Mouse (Mus musculus) thymus, adult 2 months (tissue): ENCODE measurements around the gene Ap1m2. TPM values are rescaled to one million over a fixed set of nuclear protein-coding genes. Genes with fewer than 3 reads are reported as not detected.
"Not testable (repeated sequence)": the region's sequence is repeated elsewhere in the genome, so short reads cannot be mapped to it uniquely, and the experiment has no call there.

Experiments
- DNase-seq: peaks from one replicate; pipeline ENCODE4 v3.0.0; 2021
- H3K27ac ChIP-seq: fragments of 200-500 bp; 2 replicates; pipeline ENCODE4 v1.5.1; 2012; ENCODE audit warnings: low read length, control low read depth; ENCODE audit not compliant: control insufficient read depth, insufficient read depth
- H3K27me3 ChIP-seq: fragments of 200-500 bp; 2 replicates; pipeline ENCODE4 v1.6.1; 2012; ENCODE audit warnings: mild to moderate bottlenecking, low read length, moderate library complexity, mixed read lengths; ENCODE audit not compliant: control insufficient read depth, insufficient read depth
- H3K36me3 ChIP-seq: fragments of 200-500 bp; 2 replicates; pipeline ENCODE4 v1.6.1; 2012; ENCODE audit warnings: mild to moderate bottlenecking, low read length, moderate library complexity; ENCODE audit not compliant: control insufficient read depth, insufficient read depth
- H3K4me1 ChIP-seq: fragments of 200-500 bp; replicated peaks from 2 replicates; pipeline ENCODE4 v1.6.1; 2012; ENCODE audit warnings: low read length; ENCODE audit not compliant: control insufficient read depth, insufficient read depth
- H3K4me3 ChIP-seq: fragments of 200-500 bp; 2 replicates; pipeline ENCODE4 v1.5.1; 2012; ENCODE audit warnings: mild to moderate bottlenecking, low read length, control low read depth, moderate library complexity; ENCODE audit not compliant: control insufficient read depth, insufficient read depth
- CTCF ChIP-seq: fragments of 200-500 bp; IDR thresholded peaks from 2 replicates; pipeline ENCODE4 v1.5.1; 2012; ENCODE audit warnings: mild to moderate bottlenecking, control low read depth, low read length, moderate library complexity, borderline replicate concordance; ENCODE audit not compliant: control insufficient read depth, poor library complexity, insufficient read depth; ENCODE audit errors: extremely low read depth
- POLR2A ChIP-seq: fragments of 200-500 bp; IDR thresholded peaks from 2 replicates; pipeline ENCODE4 v1.6.1; 2012; ENCODE audit warnings: mild to moderate bottlenecking, low read length, control low read depth, moderate library complexity; ENCODE audit not compliant: control insufficient read depth, poor library complexity, insufficient read depth; ENCODE audit errors: extremely low read depth
- WGBS: fragments of 180-500 bp; shearing (Covaris S2); methylation state at CpG from one replicate; pipeline ENCODE4 v1.1.7; 2018; 5-methylcytosine and 5-hydroxymethylcytosine counted together
- polyA plus RNA-seq: library from polyadenylated mRNA; depleted of rRNA; stranded (reverse); fragments of >200 nt; gene quantifications from 2 replicates; pipeline ENCODE4 v1.2.3, GENCODE M21; 2012

Ap1m2 gene
- polyA plus RNA-seq, 1 experiment, result 11.1 TPM

- TF ChIP-seq CTCF (0 out of 2 replicates have a peak, but pooled peaks have one; percentile 31), POLR2A (peak; percentile 91)
- Histone ChIP-seq H3K4me1 (peaks cover 29% of the 10 kb centered on the region), H3K4me3 (peak within 1 kb of the TSS; percentile 75), H3K27me3 (no peaks in the 10 kb centered on the region), H3K27ac (no peak within 1 kb of the TSS), H3K36me3 (peaks cover 15% of the 10 kb centered on the region)
- peak; percentile 95 for DNase-seq
- under 1% methylated on average over 49 of the region's 49 CpGs for WGBS
Observed at GRCm38 (mm10) chr9:21265000-21265561, 47.1 kb downstream of the Ap1m2 start, which contains the start of gene Atg4d. Gene Atg4d, plus strand, starts transcription at chr9:21265293.

GRCm38 (mm10) chr9:21264272-21264999 is 47.7 kb downstream of the Ap1m2 start:
- H3K27me3 ChIP-seq, result no peaks in the 10 kb centered on the region
- no peak for DNase-seq
- peak overlapping the region; percentile 75 for H3K4me3 ChIP-seq
- peaks cover 30% of the 10 kb centered on the region for H3K4me1 ChIP-seq
- TF ChIP-seq POLR2A (no peak), CTCF (no peak)
- no peak overlapping the region for H3K27ac ChIP-seq
- H3K36me3 ChIP-seq, result peaks cover 12% of the 10 kb centered on the region
- WGBS, result 66% methylated on average over 17 of the region's 17 CpGs

GRCm38 (mm10) chr9:21261831-21262230 is 50.3 kb downstream of the Ap1m2 start:
- TF ChIP-seq POLR2A (no peak), CTCF (no peak)
- Histone ChIP-seq H3K4me3 (no peak overlapping the region), H3K36me3 (no peaks in the 10 kb centered on the region), H3K4me1 (peaks cover 29% of the 10 kb centered on the region), H3K27me3 (no peaks in the 10 kb centered on the region), H3K27ac (no peak overlapping the region)
- 67% methylated on average over 2 of the region's 2 CpGs for WGBS
- DNase-seq, result no peak

- H3K27me3 ChIP-seq, result no peaks in the 10 kb centered on the region
- H3K36me3 ChIP-seq, result no peaks in the 10 kb centered on the region
- H3K4me1 ChIP-seq, result peaks cover 16% of the 10 kb centered on the region
- TF ChIP-seq CTCF, result no peak
- TF ChIP-seq POLR2A, result no peak
- H3K27ac ChIP-seq, result no peak overlapping the region
- no peak for DNase-seq
- H3K4me3 ChIP-seq, result no peak overlapping the region
- WGBS, result 49% methylated on average over 6 of the region's 6 CpGs
Observed at GRCm38 (mm10) chr9:21260491-21261040, 51.6 kb downstream of the Ap1m2 start.

- not testable (repeated sequence) for H3K27ac ChIP-seq, H3K4me1 ChIP-seq, H3K4me3 ChIP-seq, H3K36me3 ChIP-seq, DNase-seq, H3K27me3 ChIP-seq
- 88% methylated on average over 4 of the region's 4 CpGs for WGBS
Observed at GRCm38 (mm10) chr9:21256349-21256748, 55.8 kb downstream of the Ap1m2 start.

GRCm38 (mm10) chr9:21254690-21255089 is 57.4 kb downstream of the Ap1m2 start:
- TF ChIP-seq CTCF, result no peak
- TF ChIP-seq POLR2A, result no peak
- Histone ChIP-seq H3K4me3 (no peak overlapping the region), H3K27me3 (peaks cover 2% of the 10 kb centered on the region; the same call in 1 of the 2 replicates), H3K4me1 (no peaks in the 10 kb centered on the region; the same call in none of the 2 replicates), H3K36me3 (no peaks in the 10 kb centered on the region), H3K27ac (no peak overlapping the region)
- no peak for DNase-seq
